Mouse (Mus musculus) ES-CJ7 (cell line): Measurements from ENCODE around the gene Sh3gl3.

ENCODE experiments used
- DNase-seq: peaks from one replicate; pipeline ENCODE4 v3.0.0; 2011; ENCODE audit warnings: low read depth, low spot score

Gene Sh3gl3

GRCm38 (mm10) chr7:82287242-82287641, 113.6 kb downstream of the Sh3gl3 start:
- peak; percentile 55 for DNase-seq

GRCm38 (mm10) chr7:82293441-82293840, 119.8 kb downstream of the Sh3gl3 start:
- DNase-seq, result no peak

GRCm38 (mm10) chr7:82294083-82294482, 120.4 kb downstream of the Sh3gl3 start:
- DNase-seq, result no peak

DNA sequence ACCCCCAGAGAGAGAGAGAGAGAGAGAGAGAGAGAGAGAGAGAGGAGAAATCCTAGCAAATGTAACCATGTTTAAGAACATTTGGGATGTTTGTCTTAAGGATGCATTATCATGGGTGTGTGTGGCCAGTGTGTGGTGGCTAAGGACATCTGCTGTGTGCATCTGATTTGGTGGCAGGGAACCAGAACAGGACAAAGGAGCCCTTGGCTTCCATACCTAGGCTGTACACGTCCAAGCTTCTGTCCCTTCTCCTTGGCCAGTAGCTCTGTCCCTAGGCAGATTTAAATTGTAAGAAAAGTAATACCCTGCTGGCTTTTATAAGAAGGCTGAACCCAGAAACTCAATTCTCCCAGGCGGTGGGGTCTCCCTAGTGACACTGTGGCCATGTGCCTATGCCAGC, 121.0 kb downstream of the Sh3gl3 start:
- DNase-seq, result no peak

- no peak for DNase-seq
Observed at GRCm38 (mm10) chr7:82308398-82308797, 134.8 kb downstream of the Sh3gl3 start.

- DNase-seq, result no peak
Observed at GRCm38 (mm10) chr7:82318515-82318914, 144.9 kb downstream of the Sh3gl3 start.

- no peak for DNase-seq
Observed at GRCm38 (mm10) chr7:82326616-82327015, 153.0 kb downstream of the Sh3gl3 start.

GRCm38 (mm10) chr7:82327201-82327600, 153.6 kb downstream of the Sh3gl3 start:
- DNase-seq, result no peak

DNA sequence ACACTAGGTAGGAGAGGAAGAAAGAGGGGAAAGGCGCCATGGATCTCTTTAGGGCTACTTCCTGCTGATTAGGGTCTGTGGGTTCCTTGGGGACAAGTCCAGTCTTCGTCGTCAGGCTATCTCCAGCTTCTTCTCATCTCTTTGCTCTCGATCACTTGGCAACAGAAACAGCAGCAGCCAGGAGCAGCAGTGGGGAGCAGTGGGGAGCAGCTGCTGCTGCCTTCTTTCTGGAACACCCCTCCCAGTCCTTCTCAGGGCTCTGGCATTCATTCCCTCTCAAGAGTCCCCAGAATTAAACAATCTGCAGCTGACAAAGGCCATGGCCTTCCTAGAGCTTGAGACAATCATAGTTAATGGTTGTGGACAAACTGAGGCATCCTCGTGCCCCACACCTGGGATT, 154.2 kb downstream of the Sh3gl3 start:
- no peak for DNase-seq

- DNase-seq, result no peak
Observed at GRCm38 (mm10) chr7:82329831-82330230, 156.2 kb downstream of the Sh3gl3 start.

DNA sequence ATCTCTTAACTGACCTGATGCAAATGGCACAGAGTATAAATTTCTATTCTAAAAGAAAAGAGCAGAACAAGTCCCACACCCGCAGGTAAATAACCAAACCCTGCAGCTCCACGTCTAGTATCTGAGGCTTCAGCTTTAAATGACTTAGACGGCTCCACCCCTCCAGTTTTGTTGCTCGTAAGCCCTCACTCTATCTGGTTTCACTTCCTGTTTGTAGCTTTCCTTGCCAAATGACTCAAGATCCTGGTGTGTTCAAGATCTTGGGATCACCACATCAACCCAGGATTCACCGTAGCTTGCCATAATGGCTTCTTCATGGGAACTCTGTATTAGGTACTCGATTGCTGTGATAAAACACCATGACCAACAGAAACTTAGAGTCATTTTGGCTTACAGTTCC, 157.2 kb downstream of the Sh3gl3 start:
- DNase-seq, result no peak

DNA sequence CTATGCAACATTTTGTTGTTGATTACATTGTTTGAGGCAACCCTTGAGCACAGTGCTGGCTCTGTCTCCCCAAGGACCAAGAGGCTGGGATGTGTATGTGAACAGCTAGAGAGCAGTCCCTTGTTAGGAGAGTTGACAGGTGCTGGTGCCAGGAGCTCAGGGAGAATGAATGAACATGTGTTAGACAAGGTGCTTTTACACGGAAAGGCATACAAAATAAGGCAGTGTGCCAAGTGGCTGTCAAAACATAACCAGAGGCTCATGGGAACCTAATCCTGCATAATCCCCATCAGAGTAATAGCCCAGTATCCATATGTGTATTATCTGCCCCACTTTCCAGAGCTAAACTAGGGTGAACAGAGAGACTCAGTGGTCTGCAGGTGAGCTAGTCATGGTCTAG, 160.4 kb downstream of the Sh3gl3 start:
- no peak for DNase-seq

DNA sequence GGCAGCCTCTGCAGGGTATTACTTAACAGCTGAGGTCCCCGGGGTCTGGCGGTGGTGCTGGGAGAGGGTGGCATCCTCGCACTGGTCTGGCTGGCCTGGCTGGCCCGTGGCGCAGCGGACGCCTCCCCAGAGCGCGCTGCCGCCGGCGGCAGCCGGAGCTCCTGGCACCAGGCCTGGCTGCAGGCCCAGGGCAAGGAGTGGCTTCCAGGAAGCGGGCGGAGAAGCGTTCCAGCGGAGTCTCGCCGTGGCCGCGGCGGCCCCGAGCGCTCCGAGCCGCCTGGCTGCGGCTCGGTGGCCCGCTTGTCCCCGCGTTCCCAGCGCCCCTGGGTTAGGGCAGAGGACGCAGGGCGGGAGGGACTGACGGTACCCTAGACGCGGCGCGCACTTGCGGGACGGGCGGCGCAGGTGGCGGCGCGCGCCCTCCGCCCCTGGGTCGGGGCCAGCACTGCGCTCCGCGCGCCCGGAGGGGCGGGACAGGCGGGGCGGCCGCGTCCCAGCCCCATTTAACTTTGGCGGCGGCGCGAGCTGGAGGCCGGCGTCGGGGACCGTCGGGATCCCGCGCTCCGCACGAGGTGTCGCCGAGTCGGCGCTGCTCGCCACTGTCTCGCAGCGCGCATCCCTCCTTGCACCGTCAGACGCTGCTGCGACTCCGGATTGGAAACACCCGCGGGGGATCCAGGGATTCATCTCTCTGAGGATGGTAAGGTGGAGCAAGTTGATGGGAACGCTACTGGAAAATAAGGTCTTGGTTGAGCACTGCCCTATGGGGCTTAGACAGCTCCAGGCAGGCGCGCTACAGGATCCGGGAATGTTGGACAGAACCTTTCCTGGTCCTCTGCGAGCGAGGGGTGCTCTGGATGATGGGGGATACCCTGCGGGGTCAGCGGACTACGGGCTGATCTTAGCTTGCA, 161.8 kb downstream of the Sh3gl3 start, which contains the start of gene Adamtsl3:
Gene Adamtsl3 (plus strand): TSS at position 484 of the 911 bp plus-strand sequence.
- peak; percentile 15 for DNase-seq

DNA sequence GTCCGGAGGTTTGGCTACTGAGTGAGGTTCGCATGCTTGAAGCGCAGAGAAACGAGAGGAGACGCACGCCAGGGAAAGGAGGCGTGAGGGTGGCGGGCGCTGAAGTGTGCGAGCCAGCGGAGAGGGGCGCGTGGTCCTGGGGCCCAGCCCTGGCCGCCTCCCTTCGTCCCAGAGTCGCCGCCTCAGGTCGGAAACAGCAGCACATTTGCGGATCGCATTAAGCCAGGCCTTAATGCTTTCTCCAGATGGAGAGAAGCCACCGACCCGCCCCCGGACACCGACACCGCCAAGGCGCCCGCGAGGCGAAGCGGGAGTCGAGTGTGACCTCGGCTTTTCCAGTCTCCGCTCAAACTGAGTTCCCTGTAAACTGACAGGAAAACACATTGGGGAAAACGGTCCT, 162.5 kb downstream of the Sh3gl3 start:
- DNase-seq, result peak; percentile 22

DNA sequence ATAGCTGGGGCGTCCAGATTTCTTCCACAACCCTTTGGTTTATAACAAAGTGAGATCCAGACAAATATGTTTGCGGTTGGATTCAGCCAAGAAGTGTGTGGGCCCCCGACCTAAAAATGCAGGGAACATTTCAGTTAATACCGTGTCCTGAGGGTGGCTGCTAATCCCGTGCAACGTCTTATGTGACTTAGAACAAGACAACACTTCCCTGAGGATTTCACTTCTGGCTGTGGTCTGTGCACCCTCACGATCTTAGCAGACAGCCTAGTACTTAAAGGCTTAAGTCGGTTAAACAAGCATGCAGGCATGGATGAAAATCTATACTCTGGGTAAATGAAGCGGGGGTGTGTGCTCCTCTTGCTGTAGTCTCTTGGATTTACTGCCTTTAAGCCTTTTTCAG, 164.5 kb downstream of the Sh3gl3 start:
- DNase-seq, result no peak

GRCm38 (mm10) chr7:82338532-82338931, 164.9 kb downstream of the Sh3gl3 start:
- no peak for DNase-seq

DNA sequence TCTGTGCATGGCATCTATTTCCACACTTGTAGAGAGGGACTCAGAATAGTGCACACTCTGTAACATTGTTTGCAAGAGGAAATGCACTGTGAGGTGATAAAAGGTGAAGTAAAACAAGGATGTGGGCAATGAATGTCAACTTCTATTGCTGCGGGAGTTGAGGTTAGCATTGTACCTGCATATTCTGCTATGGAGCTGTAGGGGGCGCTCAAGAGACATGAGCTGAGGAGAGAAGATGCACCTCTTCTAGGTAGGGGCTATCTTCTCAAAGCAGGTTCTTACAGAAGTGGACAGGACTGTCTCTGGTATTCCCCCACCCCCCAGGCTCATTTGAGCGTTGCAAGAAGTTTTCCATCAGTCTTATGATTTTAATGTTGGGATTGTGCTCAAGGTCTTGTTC, 165.6 kb downstream of the Sh3gl3 start:
- DNase-seq, result peak; percentile 54

DNA sequence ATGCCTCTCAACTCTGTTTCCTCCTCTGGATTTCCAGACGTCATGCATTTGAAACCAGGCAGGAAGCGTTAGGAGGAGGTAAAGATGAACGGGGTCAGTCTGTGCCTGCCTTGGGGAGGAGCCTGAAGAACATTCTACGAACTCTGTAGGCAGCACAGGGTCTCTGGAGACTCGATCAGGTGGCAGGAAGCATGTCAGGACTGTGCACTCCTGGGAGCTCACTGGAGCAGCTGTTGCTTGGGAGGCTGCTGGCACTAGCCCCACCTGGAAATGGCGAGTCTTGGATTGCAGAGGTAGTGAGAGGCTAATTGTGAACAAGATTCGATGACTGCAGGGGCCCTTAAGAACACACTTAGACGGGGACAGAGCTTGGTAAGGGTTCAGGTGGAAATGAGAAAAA, 167.8 kb downstream of the Sh3gl3 start:
- DNase-seq, result no peak

DNA sequence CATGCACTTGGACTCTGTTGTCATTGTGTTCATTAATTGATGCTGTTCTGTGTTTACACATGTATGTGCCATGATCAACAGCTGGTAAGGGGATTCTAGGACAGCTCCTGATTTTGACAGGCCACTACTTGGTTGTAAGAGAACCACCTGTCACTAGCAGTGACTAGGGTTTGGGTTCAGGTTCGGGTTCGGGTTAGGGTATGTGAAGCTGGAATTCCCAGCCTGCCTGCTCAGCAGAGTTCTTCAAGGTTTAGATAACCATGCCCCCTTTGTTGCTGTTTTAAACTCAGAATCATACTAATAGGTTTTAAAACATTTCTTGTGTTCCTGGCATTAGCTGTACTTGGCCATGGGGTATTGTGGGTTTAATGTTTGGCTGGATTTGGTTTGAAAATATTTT, 173.1 kb downstream of the Sh3gl3 start:
- DNase-seq, result no peak

GRCm38 (mm10) chr7:82349796-82350195, 176.2 kb downstream of the Sh3gl3 start:
- no peak for DNase-seq

GRCm38 (mm10) chr7:82350421-82350820, 176.8 kb downstream of the Sh3gl3 start:
- DNase-seq, result no peak
